Mouse (Mus musculus) small intestine, adult 2 months (tissue): ENCODE data around the gene Msh3. TPM values are rescaled to one million over a fixed set of nuclear protein-coding genes. Genes with fewer than 3 reads are reported as not detected.

Experiments
- H3K27ac ChIP-seq: fragments of 200-500 bp; 2 replicates; pipeline ENCODE4 v1.5.1; 2012; ENCODE audit warnings: low read depth, low read length, control low read depth, inconsistent platforms; ENCODE audit not compliant: insufficient read depth
- H3K27me3 ChIP-seq: fragments of 200-500 bp; 2 replicates; pipeline ENCODE4 v1.6.1; 2012; ENCODE audit warnings: mild to moderate bottlenecking, moderate library complexity, low read length, inconsistent platforms; ENCODE audit not compliant: control insufficient read depth, insufficient read depth
- H3K36me3 ChIP-seq: fragments of 200-500 bp; 2 replicates; pipeline ENCODE4 v1.6.1; 2012; ENCODE audit warnings: mild to moderate bottlenecking, low read length, control low read depth, inconsistent platforms; ENCODE audit not compliant: control insufficient read depth, insufficient read depth
- H3K4me1 ChIP-seq: fragments of 200-500 bp; 2 replicates; pipeline ENCODE4 v1.6.1; 2012; ENCODE audit warnings: low read length, inconsistent platforms, mixed read lengths; ENCODE audit not compliant: control insufficient read depth, insufficient read depth, insufficient read length
- H3K4me3 ChIP-seq: fragments of 200-500 bp; 2 replicates; pipeline ENCODE4 v1.5.1; 2012; ENCODE audit warnings: low read depth, mild to moderate bottlenecking, control low read depth, inconsistent platforms, low read length, moderate library complexity
- CTCF ChIP-seq: fragments of 200-500 bp; IDR thresholded peaks from 2 replicates; pipeline ENCODE4 v1.5.1; 2012; ENCODE audit warnings: low read depth, mild to moderate bottlenecking, control low read depth, inconsistent platforms, low read length, moderate library complexity, mixed read lengths; ENCODE audit not compliant: insufficient replicate concordance, insufficient read length; ENCODE audit errors: extremely low read depth
- POLR2A ChIP-seq: fragments of 200-500 bp; IDR thresholded peaks from 2 replicates; pipeline ENCODE4 v1.6.1; 2012; ENCODE audit warnings: low read depth, mild to moderate bottlenecking, control low read depth, inconsistent platforms, low read length, moderate library complexity
- WGBS: fragments of 180-500 bp; shearing (Covaris S2); methylation state at CpG from one replicate; pipeline ENCODE4 v1.1.7; 2018; 5-methylcytosine and 5-hydroxymethylcytosine counted together
- polyA plus RNA-seq: library from polyadenylated mRNA; depleted of rRNA; stranded (reverse); fragments of >200 nt; gene quantifications from 2 replicates; pipeline ENCODE4 v1.2.3, GENCODE M21; 2012

Msh3 gene
- polyA plus RNA-seq, 1 experiment, result 2.6 TPM

DNA sequence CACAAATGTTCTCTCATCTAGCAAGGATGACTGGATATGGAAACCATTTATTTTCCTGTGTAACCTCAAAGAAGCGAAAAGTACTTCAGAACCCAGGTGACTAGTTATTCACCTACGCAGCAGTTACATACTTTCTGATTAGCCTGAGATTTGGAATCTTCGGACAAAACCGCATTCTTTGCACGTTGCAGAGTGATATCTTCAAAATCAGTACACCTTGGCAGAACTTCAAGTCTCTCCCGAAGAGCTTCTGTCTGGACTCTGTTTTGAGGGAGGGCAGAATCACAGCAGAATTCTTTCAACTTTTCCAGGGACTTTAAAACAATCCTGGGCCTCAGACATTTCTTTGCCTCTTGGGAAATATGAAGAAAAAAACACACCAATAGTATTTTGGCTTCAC lies 3.7 kb downstream of the Msh3 start:
- Histone ChIP-seq H3K36me3 (peaks cover 20% of the 10 kb centered on the region), H3K27ac (no peak overlapping the region), H3K27me3 (no peaks in the 10 kb centered on the region), H3K4me3 (no peak overlapping the region), H3K4me1 (peaks cover 9% of the 10 kb centered on the region; the same call in 1 of the 2 replicates)
- WGBS, result 65% methylated on average over 6 of the region's 6 CpGs
- no peak for TF ChIP-seq POLR2A

DNA sequence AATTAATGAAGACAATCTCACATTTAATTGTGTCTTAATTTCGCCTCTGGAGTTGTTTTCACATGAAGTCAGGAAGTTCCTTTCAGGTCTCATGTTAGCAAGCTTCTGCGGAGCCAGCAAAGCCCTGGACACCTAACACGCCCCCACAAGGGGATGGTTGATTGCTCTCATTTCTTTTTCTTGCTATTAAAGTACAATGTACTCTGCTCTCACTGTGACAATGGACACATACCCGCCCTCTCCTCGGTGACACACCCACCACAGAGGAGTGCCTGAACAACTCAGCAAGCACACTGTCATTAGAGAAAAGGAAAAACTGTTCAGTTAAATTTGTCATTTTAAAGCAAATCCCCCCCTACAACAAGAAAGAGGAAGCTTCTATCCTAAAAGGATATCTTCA lies 8.5 kb downstream of the Msh3 start:
- WGBS, result 70% methylated on average over 5 of the region's 5 CpGs

DNA sequence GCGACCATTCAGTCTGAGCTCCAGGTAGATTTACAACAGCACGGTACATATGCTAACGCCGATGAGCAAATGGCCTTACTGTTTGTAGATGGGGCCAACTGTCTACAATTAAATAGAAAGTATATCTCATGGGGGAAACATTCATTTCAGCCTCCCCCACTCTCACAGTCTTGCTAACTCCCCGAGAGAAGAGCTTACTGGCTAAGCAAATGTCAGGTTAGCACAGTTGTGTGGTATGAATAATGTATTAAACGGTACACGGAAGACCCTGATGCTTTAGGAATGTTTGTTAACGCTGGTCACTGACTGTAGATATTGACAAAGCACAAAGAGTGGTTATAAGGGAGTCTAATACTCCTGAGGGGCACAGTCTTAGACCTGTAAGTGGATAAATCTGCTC lies 10.8 kb downstream of the Msh3 start:
- Histone ChIP-seq H3K36me3 (peaks cover 25% of the 10 kb centered on the region), H3K27me3 (no peaks in the 10 kb centered on the region), H3K4me1 (0 out of 2 replicates have a peak, but pooled peaks cover 2% of the 10 kb centered on the region), H3K4me3 (no peak overlapping the region), H3K27ac (no peak overlapping the region)
- WGBS, result 91% methylated on average over 8 of the region's 8 CpGs
- TF ChIP-seq POLR2A, result no peak

More for the DNA sequence above, 8.5 kb downstream of the Msh3 start:
- no peak for TF ChIP-seq POLR2A
- no peak for TF ChIP-seq CTCF
- Histone ChIP-seq H3K4me3 (no peak overlapping the region), H3K27me3 (no peaks in the 10 kb centered on the region), H3K36me3 (peaks cover 31% of the 10 kb centered on the region), H3K4me1 (no peaks in the 10 kb centered on the region), H3K27ac (no peak overlapping the region)

DNA sequence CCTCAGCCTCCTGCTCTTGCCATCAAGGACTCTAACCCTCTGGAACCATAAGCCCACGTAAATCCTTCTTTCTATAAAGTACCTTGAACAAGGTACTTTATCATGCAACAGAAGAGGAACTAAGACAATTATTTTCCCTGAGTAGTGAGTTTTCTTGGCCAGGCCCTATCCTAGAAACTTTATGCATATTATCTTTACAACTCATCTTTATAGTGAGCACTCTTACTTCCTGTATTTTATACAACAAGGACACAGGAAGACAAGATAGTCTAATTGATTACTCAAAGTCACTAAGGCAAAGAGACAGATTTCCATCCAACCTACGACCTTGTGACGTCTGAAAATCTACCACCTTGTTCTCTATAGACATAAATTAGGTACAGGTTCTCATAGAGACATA lies 15.0 kb downstream of the Msh3 start:
- WGBS, result 73% methylated on average over 3 of the region's 3 CpGs

DNA sequence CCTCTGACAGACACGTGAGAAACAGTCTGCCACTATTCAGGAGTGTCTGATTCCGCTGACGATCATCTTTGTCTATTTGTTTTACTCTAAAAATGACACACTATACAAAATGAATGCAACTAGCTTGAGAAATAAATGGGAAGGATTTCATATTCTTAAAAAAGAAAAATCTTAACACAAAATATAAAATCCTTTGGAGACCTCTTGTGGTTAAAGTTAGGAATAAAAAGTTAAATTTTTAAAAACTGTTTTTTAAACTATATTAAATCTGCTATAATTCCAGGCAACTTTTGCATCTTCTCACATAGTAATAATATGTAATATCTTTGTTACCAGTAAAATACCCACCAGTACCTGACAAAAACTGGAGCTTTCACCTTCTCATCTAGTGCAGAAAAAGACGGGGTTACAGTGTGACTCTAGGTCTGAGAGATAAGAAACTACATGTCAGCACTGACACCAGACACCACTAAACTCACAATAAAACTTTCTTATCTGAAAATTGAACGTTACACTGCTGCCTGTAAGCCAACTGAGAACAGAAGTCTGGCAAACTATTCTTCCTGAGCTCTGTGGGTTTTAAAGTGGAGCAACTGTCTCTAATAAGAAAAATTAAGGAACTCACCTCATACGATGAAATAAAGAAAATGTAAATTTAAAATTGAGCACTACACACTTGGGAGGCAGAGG lies 16.9 kb downstream of the Msh3 start:
- H3K27ac ChIP-seq, result no peak overlapping the region
- peaks cover 4% of the 10 kb centered on the region; the same call in 1 of the 2 replicates for H3K4me1 ChIP-seq
- no peak overlapping the region for H3K4me3 ChIP-seq
- TF ChIP-seq POLR2A, result no peak
- no peak for TF ChIP-seq CTCF
- H3K27me3 ChIP-seq, result no peaks in the 10 kb centered on the region
- WGBS, result 71% methylated on average over 6 of the region's 6 CpGs
- H3K36me3 ChIP-seq, result peaks cover 5% of the 10 kb centered on the region

More for the DNA sequence above, 15.0 kb downstream of the Msh3 start:
- Histone ChIP-seq H3K27me3 (no peaks in the 10 kb centered on the region), H3K27ac (no peak overlapping the region), H3K4me1 (peaks cover 4% of the 10 kb centered on the region; the same call in 1 of the 2 replicates), H3K4me3 (no peak overlapping the region), H3K36me3 (peaks cover 10% of the 10 kb centered on the region)
- TF ChIP-seq POLR2A, result no peak
- no peak for TF ChIP-seq CTCF

DNA sequence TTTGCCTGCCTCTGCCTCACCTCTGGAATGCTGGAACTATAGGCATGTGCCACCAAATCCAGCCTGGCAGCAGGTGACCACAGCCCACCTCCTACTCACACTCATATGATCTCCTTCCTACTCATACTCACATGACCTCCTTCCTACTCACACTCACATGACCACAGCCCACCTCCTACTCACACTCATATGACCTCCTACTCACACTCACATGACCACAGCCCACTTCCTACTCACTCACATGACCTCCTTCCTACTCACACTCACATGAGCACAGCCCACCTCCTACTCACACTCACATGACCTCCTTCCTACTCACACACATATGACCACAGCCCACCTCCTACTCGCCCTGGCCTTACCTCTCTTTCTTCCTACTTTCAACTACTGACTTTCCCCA lies 17.9 kb downstream of the Msh3 start:
- H3K4me3 ChIP-seq, result no peak overlapping the region
- H3K36me3 ChIP-seq, result peaks cover 3% of the 10 kb centered on the region
- 97% methylated on average over 1 of the region's 1 CpGs for WGBS
- H3K27me3 ChIP-seq, result no peaks in the 10 kb centered on the region
- TF ChIP-seq POLR2A (no peak), CTCF (no peak)
- peaks cover 4% of the 10 kb centered on the region; the same call in 1 of the 2 replicates for H3K4me1 ChIP-seq
- no peak overlapping the region for H3K27ac ChIP-seq

DNA sequence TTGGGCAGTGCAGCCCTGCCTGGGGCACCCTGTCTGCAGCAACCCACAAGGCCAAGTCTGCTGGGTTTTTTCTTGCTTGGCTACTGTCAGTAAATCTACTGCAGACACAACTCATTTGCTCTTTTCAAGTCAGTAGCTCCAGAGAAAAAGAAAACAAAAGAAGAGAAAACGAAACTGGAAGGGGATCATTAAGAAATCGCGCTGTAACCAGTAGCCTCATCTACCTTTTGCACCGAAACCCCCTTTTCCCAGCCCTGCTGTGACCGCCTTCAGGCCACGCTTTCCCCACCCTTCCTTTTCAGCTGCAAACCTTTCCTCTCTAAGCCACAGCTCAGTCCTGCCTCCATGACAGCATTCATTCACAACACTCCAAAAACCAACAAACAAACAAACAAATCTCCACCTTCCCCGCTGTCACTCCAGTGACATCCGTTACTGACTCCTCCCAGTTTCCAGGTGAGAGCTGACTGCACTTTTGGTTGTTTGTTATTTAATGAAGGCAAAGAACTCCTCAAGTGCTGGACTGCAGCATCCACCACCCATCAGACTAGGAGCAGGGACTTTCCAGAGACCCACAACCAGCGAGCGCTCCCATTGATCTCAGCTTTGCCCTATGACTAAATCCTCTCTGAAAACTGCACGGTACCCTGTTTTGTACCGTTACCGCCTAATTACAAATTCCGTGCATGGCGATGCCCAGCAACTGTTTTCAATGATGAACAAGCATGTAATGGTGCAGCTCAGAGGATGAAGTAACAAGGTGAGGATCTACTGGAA lies 22.5 kb downstream of the Msh3 start:
- Histone ChIP-seq H3K36me3 (no peaks in the 10 kb centered on the region; the same call in 1 of the 2 replicates), H3K4me3 (peak overlapping the region; percentile 39), H3K4me1 (no peaks in the 10 kb centered on the region), H3K27ac (no peak overlapping the region), H3K27me3 (no peaks in the 10 kb centered on the region)
- TF ChIP-seq CTCF (no peak), POLR2A (no peak)
- 87% methylated on average over 15 of the region's 15 CpGs for WGBS
